Mouse (Mus musculus) heart, postnatal 4 days (tissue): ENCODE measurements around the gene Casz1. TPM values are rescaled to one million over a fixed set of nuclear protein-coding genes. Genes with fewer than 3 reads are reported as not detected.

Experiments used
- DNase-seq: peaks from one replicate; pipeline ENCODE4 v3.0.0; 2021
- total RNA-seq, 2 experiments: library from RNA; stranded (reverse); gene quantifications; 2 replicates each; pipeline ENCODE4 v1.2.3; 2021

Gene Casz1
- total RNA-seq, 2 experiments from 2014 or later, result 79.5 to 82.9 TPM

- DNase-seq, result peak; percentile 51
Observed at GRCm38 (mm10) chr4:148878984-148879610, 74.9 kb downstream of the Casz1 start.

GRCm38 (mm10) chr4:148879631-148880030 lies 75.4 kb downstream of the Casz1 start:
- DNase-seq, result no peak

DNA sequence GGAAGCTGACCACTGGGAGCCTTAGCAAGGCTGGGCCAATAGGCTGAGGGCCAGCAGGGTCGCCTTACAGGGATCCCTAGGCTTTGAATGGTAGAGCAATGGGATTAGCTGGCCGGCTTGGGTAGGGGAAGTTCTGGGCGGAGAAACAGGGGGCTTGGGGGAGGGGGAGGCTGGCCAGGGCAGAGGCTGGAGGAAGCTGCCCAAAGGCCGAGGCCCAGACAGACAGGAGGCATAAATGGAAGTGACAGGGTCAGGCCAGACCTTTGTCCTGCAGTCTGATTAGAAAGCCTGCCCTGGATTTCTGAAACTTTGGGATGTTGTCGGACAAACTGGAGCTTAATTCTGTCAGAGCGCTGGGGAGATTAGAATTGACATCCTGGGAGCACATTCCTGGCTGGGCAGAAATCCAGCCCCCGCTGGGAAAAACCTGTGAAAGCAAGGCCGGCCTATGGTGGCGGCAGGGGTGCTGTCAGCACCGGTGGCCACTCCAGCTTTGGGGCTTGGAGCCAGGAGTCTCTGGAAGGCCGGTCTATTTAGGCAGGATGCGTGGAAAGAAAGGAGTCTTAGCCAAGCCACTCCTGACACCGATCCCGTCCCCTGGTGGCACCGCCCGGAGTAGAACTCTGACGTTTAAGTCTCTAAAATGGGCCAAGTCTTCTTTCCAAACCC lies 76.9 kb downstream of the Casz1 start:
- DNase-seq, result peak; percentile 86

GRCm38 (mm10) chr4:148881838-148882237 lies 77.6 kb downstream of the Casz1 start:
- no peak for DNase-seq

- DNase-seq, result no peak
Observed at GRCm38 (mm10) chr4:148882360-148882929, 78.2 kb downstream of the Casz1 start.

DNA sequence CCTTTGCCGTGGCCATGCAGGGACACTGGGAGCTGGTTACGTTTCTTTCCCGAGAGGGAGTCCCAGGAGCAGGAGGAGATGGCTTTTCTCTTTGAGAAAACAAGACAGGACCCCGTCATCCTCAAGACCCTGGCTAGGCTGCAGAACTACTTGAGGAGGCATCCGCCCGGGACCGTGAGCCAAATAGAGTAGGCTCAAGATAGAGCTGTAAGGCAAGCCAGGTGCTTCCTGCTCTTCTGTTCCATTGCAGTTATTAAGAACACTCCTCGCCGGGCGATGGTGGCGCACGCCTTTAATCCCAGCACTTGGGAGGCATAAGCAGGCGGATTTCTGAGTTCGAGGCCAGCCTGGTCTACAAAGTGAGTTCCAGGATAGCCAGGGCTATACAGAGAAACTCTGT lies 80.4 kb downstream of the Casz1 start:
- DNase-seq, result no peak

DNA sequence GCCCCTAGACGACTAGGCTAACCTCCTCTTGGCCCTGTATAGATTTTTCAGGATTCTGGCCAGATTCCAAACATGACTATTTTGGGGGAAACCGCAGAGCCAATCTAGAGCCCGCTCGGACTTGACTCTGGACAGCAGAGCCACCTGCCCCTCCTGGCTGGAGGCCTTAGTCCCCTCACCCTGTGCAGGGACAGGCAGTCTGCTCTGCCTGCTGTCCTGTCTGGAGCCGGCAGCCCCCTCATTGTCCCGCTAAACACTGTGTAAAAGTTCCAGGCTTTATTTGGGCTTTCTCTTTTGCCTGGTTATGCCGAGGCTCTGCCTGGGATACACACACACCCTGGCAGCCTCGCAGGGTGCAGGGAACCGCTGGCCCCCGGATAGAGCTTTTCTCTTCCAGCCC lies 81.2 kb downstream of the Casz1 start:
- no peak for DNase-seq

GRCm38 (mm10) chr4:148885921-148886540 lies 81.8 kb downstream of the Casz1 start:
- DNase-seq, result no peak

GRCm38 (mm10) chr4:148888229-148888628 lies 84.0 kb downstream of the Casz1 start:
- no peak for DNase-seq

- no peak for DNase-seq
Observed at GRCm38 (mm10) chr4:148889011-148889410, 84.8 kb downstream of the Casz1 start.

DNA sequence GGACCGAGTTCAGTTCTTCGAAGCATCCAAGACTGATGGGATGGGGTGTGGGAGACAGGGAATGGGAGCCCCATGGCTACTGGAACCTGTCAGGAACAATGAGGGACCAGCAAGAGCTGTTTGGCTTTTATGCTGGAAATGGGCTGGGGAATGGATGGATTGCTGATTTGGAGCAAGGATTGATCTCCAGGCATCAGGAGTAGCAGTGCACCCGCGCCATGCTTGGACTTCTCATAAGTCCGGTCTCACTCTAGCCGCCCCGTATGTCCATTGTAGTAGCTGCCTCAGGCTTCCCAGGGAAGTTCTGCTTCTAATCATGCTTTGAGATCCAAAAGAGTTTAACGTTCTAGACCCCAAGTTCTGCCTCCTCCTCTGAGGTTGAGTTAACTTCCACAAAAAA lies 86.2 kb downstream of the Casz1 start:
- DNase-seq, result no peak

- peak; percentile 35 for DNase-seq
Observed at GRCm38 (mm10) chr4:148890892-148891838, 86.9 kb downstream of the Casz1 start.

DNA sequence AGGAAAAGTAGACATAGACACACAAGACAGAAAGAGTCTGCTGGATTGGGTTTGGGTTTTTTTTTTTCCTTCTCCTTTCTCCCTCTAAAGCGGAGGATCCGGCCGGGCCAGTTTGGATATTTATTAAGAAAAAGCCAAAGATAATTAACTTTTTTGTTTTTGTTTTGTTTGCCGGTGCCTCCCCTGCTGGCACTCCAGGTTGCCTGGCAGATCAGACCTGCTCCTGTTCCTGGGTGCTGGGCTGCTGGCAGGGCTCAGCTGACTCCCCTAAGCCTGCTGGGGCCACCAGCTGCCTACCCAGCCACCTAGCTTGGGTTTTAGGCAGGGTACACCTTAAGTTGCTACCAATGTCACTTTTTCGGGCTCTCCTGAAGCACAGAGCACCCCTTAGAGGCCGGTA lies 91.9 kb downstream of the Casz1 start:
- no peak for DNase-seq

- DNase-seq, result no peak
Observed at GRCm38 (mm10) chr4:148899927-148900294, 95.7 kb downstream of the Casz1 start.

DNA sequence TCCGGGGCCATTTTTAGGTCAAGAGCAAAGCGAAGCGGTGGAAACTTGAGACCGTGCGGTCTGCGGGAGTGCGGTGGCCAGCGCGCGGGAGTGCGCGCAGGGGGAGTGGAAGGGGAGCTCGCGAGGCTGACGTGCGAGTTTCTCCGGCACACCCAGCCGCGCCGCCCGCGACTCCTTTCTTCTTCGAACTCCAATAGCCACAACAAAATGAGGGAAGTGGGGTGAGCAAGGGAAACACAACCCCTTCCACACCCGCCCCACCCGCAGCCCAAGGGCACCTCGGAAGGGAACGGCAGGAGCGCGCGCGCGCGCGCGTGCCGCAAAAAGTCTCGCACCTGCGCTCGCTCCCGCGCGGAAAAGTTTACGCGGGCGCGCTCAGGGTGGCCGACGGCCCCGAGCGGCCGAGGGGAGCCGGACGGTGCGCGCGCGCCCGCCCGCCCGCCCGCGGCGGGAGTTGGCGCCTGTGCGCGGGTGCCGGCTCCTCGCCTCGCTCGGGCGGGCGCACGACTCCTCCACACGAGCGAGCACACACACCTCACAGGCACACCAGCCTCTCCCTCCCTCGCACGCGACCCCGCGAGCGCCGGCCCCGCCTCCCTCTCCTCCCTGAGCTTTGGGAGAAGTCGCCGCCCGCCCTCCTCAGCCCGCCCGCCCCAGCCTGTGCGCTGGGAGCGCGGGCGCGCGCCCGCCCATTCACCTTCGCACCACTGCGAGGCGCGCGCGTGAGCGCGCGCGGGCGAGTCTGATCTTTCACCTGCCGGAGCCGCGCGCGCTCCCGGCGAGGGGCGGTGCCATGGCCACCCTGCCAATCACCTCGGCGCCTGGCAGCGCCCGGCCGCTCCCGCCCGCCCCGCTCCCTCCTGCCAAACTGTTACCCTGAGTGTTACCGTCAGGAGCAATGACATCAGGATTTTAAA lies 96.3 kb downstream of the Casz1 start:
- peak; percentile 85 for DNase-seq

GRCm38 (mm10) chr4:148901275-148902052 lies 97.2 kb downstream of the Casz1 start:
- peak; percentile 38 for DNase-seq

DNA sequence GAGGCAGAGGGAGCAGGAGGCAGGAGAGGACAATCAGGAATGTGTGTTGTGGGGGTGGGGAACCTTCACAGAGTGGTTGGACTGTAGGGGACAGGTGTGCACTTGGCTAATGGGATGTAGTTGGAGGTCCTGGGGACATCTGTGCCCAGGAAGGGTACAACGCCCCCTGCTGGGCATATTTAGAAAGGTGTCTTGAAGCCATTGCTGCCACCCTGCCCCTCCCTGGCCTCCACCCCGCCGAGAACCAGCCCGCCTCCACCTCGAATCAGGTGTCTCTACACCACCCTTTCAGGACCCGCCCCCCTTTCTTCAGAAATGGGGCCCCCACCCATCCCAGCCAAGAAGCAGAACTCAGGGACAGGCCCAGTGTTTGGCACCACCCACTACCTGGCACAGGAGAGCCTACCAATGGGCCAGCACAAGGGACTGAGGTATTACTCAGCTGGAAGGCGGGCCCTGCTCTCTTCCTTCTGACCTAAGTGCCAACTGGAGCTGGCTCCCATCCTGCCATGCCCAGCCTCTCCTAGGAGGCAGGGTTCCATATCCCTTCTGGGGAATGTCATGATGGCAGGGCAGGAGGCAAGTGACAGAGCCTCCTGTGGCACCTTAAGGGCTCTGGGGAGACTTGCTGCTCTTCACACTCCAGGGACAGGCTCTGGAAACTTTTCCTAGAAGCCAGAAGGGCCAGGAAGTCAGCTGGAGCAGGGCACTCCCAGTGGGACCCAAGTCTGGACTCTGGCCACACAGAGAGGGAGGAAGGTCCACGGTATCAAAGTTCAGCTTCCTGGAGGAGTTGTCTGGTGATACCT lies 98.9 kb downstream of the Casz1 start:
- peak; percentile 77 for DNase-seq

- DNase-seq, result no peak
Observed at GRCm38 (mm10) chr4:148905295-148905694, 101.1 kb downstream of the Casz1 start.

GRCm38 (mm10) chr4:148906806-148907205 lies 102.6 kb downstream of the Casz1 start:
- no peak for DNase-seq
